Comparison of ENCODE assay signal across 8 mouse cellular contexts in genomic region chr8:120264944-120265453, GRCm38 (mm10). TPM values are rescaled to one million over a fixed set of nuclear protein-coding genes. Genes with fewer than 3 reads are reported as not detected.
DNase-seq lines count a peak whose midpoint lies in the region; ATAC-seq and TF ChIP-seq lines count a peak whose summit lies in the region.

No protein-coding gene starts in this region.

- H3K4me3 ChIP-seq in ES-E14 (ENCODE audit: insufficient read depth in 1 of 2, low read depth in 1 of 2, low read length in 2 of 2, poor library complexity in 1 of 2, severe bottlenecking in 1 of 2), result peak overlapping the region; percentile 28 to 37; a peak in 2 of 4 replicates
- H3K4me3 ChIP-seq in hindbrain, embryonic 11.5 days (ENCODE audit: low read depth, low read length), result no peak overlapping the region
- peak overlapping the region; percentile 29 for H3K4me3 ChIP-seq in lung, embryonic 16.5 days (ENCODE audit: low read length)

- in situ Hi-C loops in ES-E14 (cut with MboI; ENCODE audit: low sequenced_read_pairs in 2 of 2, unreplicated experiment in 2 of 2), result no loop called here

- peak; percentile 69 for ATAC-seq in hindbrain, embryonic 11.5 days (ENCODE audit: low FRiP score)
- ATAC-seq in lung, embryonic 16.5 days (ENCODE audit: low read depth), result peak; percentile 85
- no peak for ATAC-seq in inflammation-experienced regulatory T-cells, adult 6 months

- H3K9ac ChIP-seq in ES-E14 (ENCODE audit: insufficient read depth, low read depth, low read length, poor library complexity, severe bottlenecking), result peak overlapping the region; percentile 52
- H3K9ac ChIP-seq in hindbrain, embryonic 11.5 days (ENCODE audit: low read depth, low read length), result peak overlapping the region; percentile 38; the same call in 1 of the 2 replicates
- peak overlapping the region; percentile 61 for H3K9ac ChIP-seq in lung, embryonic 16.5 days (ENCODE audit: low read length)

- DNase-seq in ES-E14 (ENCODE audit: low read depth, low spot score), result no peak
- peak; percentile 89 to 93 for DNase-seq in cerebellum, postnatal 10 days
- peak; percentile 63 to 70 for DNase-seq in frontal cortex, postnatal 25 days (ENCODE audit: low spot score in 2 of 2)
- DNase-seq in hindbrain, embryonic 11.5 days (ENCODE audit: low spot score), result peak; percentile 72
- DNase-seq in layer of hippocampus, postnatal 14 days (ENCODE audit: low spot score in 2 of 2), result peak; percentile 77 to 89
- peak; percentile 92 to 94 for DNase-seq in right cerebral cortex, postnatal 10 days (ENCODE audit: low spot score in 2 of 2)

- peak overlapping the region; percentile 24; the same call in 1 of the 2 replicates for H3K4me2 ChIP-seq in hindbrain, embryonic 11.5 days (replicated peaks; ENCODE audit: low read depth, low read length)
- H3K4me2 ChIP-seq in lung, embryonic 16.5 days (ENCODE audit: low read depth, low read length), result peak overlapping the region; percentile 51

- H3K27ac ChIP-seq in ES-E14 (ENCODE audit: insufficient read depth, low read depth, low read length, poor library complexity, severe bottlenecking), result no peak overlapping the region
- peak overlapping the region; percentile 82 for H3K27ac ChIP-seq in hindbrain, embryonic 11.5 days (ENCODE audit: low read depth, low read length)
- peak overlapping the region; percentile 98 for H3K27ac ChIP-seq in lung, embryonic 16.5 days (ENCODE audit: low read length)

- H3K36me3 ChIP-seq in ES-E14 (ENCODE audit: control insufficient read depth, insufficient read depth, low read length, poor library complexity, severe bottlenecking), result no peaks in the 10 kb centered on the region
- no peaks in the 10 kb centered on the region for H3K36me3 ChIP-seq in hindbrain, embryonic 11.5 days (ENCODE audit: control insufficient read depth, insufficient read depth, low read length)
- H3K36me3 ChIP-seq in lung, embryonic 16.5 days (ENCODE audit: control insufficient read depth, insufficient read depth, low read length), result no peaks in the 10 kb centered on the region

- H3K9me3 ChIP-seq in ES-E14 (ENCODE audit: control insufficient read depth, insufficient read depth, low read depth, low read length), result no peaks in the 10 kb centered on the region
- H3K9me3 ChIP-seq in hindbrain, embryonic 11.5 days (ENCODE audit: control insufficient read depth, low read length), result no peaks in the 10 kb centered on the region
- no peaks in the 10 kb centered on the region for H3K9me3 ChIP-seq in lung, embryonic 16.5 days (ENCODE audit: control insufficient read depth, low read length)

- WGBS in hindbrain, embryonic 11.5 days, result 4% methylated on average over 16 of the region's 16 CpGs
- 1% methylated on average over 16 of the region's 16 CpGs for WGBS in lung, embryonic 16.5 days

- peaks cover 9 to 19% of the 10 kb centered on the region in 2 experiments for H3K4me1 ChIP-seq in ES-E14 (ENCODE audit: control insufficient read depth in 2 of 2, insufficient read depth in 2 of 2, low read length in 2 of 2, poor library complexity in 1 of 2)
- peaks cover 27% of the 10 kb centered on the region for H3K4me1 ChIP-seq in hindbrain, embryonic 11.5 days (replicated peaks; ENCODE audit: control insufficient read depth, insufficient read depth, low read length)
- peaks cover 73% of the 10 kb centered on the region for H3K4me1 ChIP-seq in lung, embryonic 16.5 days (replicated peaks; ENCODE audit: control insufficient read depth, insufficient read depth, low read length)

- no peaks in the 10 kb centered on the region for H3K27me3 ChIP-seq in hindbrain, embryonic 11.5 days (ENCODE audit: control insufficient read depth, insufficient read depth, low read length)
- no peaks in the 10 kb centered on the region for H3K27me3 ChIP-seq in lung, embryonic 16.5 days (ENCODE audit: control insufficient read depth, insufficient read depth, low read depth, low read length)

TF ChIP-seq in ES-E14, 5 proteins besides CTCF, POLR2A, EP300 and RAD21:
- TF ChIP-seq CHD2 (IDR thresholded peaks at IDR 0.05; ENCODE audit: low read depth, low read length) (no peak), ZC3H11A (IDR thresholded peaks at IDR 0.05; ENCODE audit: borderline replicate concordance, low read depth, low read length) (no peak), HCFC1 (IDR thresholded peaks at IDR 0.05; ENCODE audit: borderline replicate concordance, insufficient read depth, low read length) (no peak), ZNF384 (IDR thresholded peaks at IDR 0.05; ENCODE audit: low read depth, low read length) (no peak), MAFK (IDR thresholded peaks at IDR 0.05; ENCODE audit: insufficient read depth, low read depth, low read length) (no peak)

RNA-seq across cellular contexts. Expression of gene Gse1, which starts 36.7 kb away (rescaled TPM):
- total RNA-seq in ES-E14 (2012; rRNA removed), result 21.4 and 32.7 TPM in 2 replicates
- 16.5 and 17.8 TPM in 2 replicates for polyA plus RNA-seq in hindbrain, embryonic 11.5 days (2014; fragmentation: Nextera tagmentation; extraction: Ambion mirVana)
- 100 to 1,000 TPM in 1 of 2 experiments, 10 to 100 TPM in 1; 94.0 to 107 TPM for total RNA-seq in layer of hippocampus, postnatal 14 days (2021)
- polyA plus RNA-seq in lung, embryonic 16.5 days (2015; fragmentation: Nextera tagmentation; extraction: Ambion mirVana), result 10.2 and 10.9 TPM in 2 replicates
- 1 to 10 TPM; 2.0 to 4.0 (median 3.2) TPM for polyA plus RNA-seq in inflammation-experienced regulatory T-cells, adult 6 months (2017; shearing (Covaris generic))
